Mouse (Mus musculus): ENCODE results near the gene Zfp791. TPM values are rescaled to one million over a fixed set of nuclear protein-coding genes. Genes with fewer than 3 reads are reported as not detected.
"Not testable (repeated sequence)": the region's sequence is repeated elsewhere in the genome, so short reads cannot be mapped to it uniquely, and the experiment has no call there.

Zfp791 gene
- polyA plus RNA-seq, 1 experiment from 2014 or later = 0.81 TPM

DNA sequence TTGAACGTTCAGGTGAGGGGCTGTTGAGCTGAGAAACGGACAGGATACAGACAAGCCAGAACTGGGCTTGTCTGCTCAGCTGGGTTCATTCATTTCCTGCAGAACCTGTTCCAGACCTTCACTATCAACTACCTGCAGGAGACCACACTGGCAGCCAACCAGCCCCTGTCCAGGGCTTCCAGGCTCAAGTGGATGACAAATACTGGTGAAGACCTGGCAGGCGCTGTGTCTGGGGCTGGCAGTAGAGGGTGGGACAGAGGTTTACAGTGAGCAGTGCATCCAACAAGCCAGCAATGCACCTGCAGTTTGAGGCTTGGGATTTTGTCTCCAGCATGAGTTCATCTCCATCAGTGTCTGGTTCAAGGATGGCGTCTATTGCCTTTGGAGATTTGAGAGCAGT, 26.0 kb downstream of the Zfp791 start:
- Histone ChIP-seq H3K36me3 (peaks cover 69% of the 10 kb centered on the region), H3K27me3 (ENCODE audit: insufficient read depth, poor library complexity, severe bottlenecking) (no peaks in the 10 kb centered on the region), H3K27ac (no peak overlapping the region), H3K4me3 (no peak overlapping the region), H3K9me3 (0 out of 2 replicates have a peak, but pooled peaks cover 4% of the 10 kb centered on the region), H3K4me1 (replicated peaks) (no peaks in the 10 kb centered on the region)
- 92% methylated on average over 4 of the region's 4 CpGs for WGBS
- DNase-seq (ENCODE audit: low spot score) = no peak

DNA sequence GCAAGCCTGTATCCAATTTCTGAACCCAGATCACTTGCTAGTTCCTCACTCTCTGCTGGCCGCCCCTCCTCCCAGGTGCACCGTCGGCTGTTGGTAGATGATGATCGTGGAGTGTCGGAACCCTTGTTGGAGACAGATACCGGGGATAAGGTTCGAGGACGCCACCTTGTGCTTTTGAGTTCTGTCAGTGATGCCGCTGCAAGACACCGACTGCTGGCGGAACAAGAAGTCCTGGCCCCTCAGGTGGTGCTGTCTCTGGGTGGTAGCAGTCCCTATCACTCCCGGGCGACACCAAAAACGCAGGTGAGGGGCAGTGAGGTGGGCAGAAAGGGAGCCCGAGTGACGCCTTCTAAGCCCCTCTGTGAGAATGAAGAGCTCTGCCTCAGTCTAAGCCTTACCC, 26.7 kb downstream of the Zfp791 start:
- WGBS = 94% methylated on average over 16 of the region's 16 CpGs
- Histone ChIP-seq H3K4me1 (replicated peaks) (peaks cover 2% of the 10 kb centered on the region; the same call in 1 of the 2 replicates), H3K4me3 (no peak overlapping the region), H3K36me3 (peaks cover 73% of the 10 kb centered on the region), H3K27me3 (ENCODE audit: insufficient read depth, poor library complexity, severe bottlenecking) (no peaks in the 10 kb centered on the region), H3K27ac (no peak overlapping the region), H3K9me3 (no peaks in the 10 kb centered on the region)
- DNase-seq (ENCODE audit: low spot score) = no peak

DNA sequence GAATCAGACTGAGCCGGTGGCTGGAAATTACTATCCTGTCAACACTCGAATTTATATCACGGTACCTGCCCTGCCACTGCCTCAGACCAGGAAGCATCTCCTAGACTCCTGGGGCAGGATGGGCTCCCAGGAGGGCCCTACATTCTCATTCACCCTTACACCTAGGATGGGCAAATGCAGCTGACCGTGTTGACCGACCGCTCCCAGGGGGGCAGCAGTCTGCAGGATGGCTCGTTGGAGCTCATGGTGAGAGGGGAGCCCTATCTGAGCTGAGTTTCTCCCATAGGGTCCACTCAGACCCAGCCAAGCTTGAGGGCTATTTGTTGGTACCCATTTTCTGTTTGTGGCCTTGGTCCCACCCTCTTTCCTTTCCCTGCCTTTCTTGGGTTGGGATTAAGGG, 27.3 kb downstream of the Zfp791 start:
- 94% methylated on average over 7 of the region's 7 CpGs for WGBS
- H3K4me3 ChIP-seq = no peak overlapping the region
- H3K4me1 ChIP-seq (replicated peaks) = peaks cover 2% of the 10 kb centered on the region; the same call in 1 of the 2 replicates
- H3K36me3 ChIP-seq = peaks cover 78% of the 10 kb centered on the region
- DNase-seq (ENCODE audit: low spot score) = no peak
- H3K27ac ChIP-seq = no peak overlapping the region
- H3K9me3 ChIP-seq = no peaks in the 10 kb centered on the region
- H3K27me3 ChIP-seq (ENCODE audit: insufficient read depth, poor library complexity, severe bottlenecking) = no peaks in the 10 kb centered on the region

DNA sequence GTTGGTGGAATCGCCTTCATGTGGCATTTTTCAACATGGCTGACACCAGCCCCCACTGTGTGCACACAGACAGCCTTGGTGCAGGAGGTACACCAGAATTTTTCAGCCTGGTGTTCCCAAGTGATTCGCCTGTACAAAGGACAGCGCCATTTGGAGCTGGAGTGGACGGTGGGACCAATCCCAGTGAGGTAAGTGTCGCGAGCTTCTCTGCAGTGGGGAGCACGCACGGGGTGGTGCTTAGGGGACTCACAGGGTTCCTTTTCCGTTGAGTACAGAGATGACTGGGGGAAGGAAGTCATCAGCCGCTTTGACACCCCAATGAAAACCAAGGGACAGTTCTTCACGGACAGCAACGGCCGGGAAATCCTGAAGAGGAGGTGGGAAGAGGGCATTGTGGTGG, 27.8 kb downstream of the Zfp791 start:
- Histone ChIP-seq H3K4me3 (no peak overlapping the region), H3K27me3 (ENCODE audit: insufficient read depth, poor library complexity, severe bottlenecking) (no peaks in the 10 kb centered on the region), H3K27ac (no peak overlapping the region), H3K4me1 (replicated peaks) (peaks cover 2% of the 10 kb centered on the region; the same call in 1 of the 2 replicates), H3K9me3 (no peaks in the 10 kb centered on the region), H3K36me3 (peaks cover 78% of the 10 kb centered on the region)
- DNase-seq (ENCODE audit: low spot score) = no peak
- 91% methylated on average over 13 of the region's 13 CpGs for WGBS

DNA sequence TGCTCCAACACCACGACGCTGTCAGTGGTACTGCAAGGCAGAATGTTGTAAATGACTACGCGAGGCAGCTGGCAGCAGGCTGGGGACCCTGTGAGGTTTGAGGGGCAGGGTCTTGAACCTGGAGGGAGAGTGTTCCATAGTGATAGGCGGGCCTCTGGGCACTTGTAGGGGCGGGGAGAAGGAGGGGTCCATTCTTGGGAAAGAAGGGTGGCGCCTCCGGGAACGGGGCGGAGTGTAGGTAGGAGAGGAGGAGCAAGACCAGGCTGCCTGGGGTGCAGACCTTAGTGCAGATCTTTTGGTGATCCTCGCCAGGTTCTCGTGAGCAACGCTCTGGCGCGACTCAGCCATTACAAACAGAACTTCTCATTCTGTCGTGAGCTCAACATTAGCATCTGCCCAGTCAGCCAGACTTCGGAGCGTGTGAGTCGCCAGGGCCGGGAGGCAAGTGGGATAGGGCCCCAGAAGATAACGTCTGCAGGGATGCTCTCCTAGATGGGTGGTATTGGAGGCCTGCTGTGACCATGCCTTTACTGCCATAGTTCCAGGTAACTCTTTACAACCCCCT, 31.3 kb downstream of the Zfp791 start:
- Histone ChIP-seq H3K27ac (no peak overlapping the region), H3K9me3 (no peaks in the 10 kb centered on the region), H3K4me1 (replicated peaks) (peaks cover 2% of the 10 kb centered on the region; the same call in 1 of the 2 replicates), H3K4me3 (no peak overlapping the region), H3K36me3 (peaks cover 80% of the 10 kb centered on the region), H3K27me3 (ENCODE audit: insufficient read depth, poor library complexity, severe bottlenecking) (no peaks in the 10 kb centered on the region)
- DNase-seq (ENCODE audit: low spot score) = no peak
- WGBS = 30% methylated on average over 21 of the region's 21 CpGs

DNA sequence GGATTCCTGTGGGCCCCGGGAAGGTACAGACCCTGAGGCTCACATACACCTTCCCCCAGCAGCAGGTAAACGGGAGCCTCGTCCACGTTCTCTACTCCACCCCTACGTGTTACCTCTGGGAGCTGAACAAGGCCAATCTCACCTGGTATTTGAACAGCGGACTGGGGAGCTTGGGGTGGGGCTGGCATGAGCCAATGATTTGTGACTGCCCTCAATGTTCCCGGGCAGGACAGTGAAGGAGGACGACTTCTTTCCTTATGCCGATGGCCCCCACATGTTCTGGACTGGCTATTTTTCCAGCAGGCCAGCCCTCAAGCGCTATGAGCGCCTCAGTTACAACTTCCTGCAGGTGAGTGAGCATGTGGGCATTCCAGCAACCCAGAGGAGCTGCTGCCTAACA, 32.0 kb downstream of the Zfp791 start:
- peaks cover 77% of the 10 kb centered on the region for H3K36me3 ChIP-seq
- H3K4me3 ChIP-seq = no peak overlapping the region
- H3K27ac ChIP-seq = no peak overlapping the region
- no peaks in the 10 kb centered on the region for H3K9me3 ChIP-seq
- peaks cover 2% of the 10 kb centered on the region; the same call in 1 of the 2 replicates for H3K4me1 ChIP-seq (replicated peaks)
- 92% methylated on average over 11 of the region's 11 CpGs for WGBS
- no peaks in the 10 kb centered on the region for H3K27me3 ChIP-seq (ENCODE audit: insufficient read depth, poor library complexity, severe bottlenecking)
- no peak for DNase-seq (ENCODE audit: low spot score)

DNA sequence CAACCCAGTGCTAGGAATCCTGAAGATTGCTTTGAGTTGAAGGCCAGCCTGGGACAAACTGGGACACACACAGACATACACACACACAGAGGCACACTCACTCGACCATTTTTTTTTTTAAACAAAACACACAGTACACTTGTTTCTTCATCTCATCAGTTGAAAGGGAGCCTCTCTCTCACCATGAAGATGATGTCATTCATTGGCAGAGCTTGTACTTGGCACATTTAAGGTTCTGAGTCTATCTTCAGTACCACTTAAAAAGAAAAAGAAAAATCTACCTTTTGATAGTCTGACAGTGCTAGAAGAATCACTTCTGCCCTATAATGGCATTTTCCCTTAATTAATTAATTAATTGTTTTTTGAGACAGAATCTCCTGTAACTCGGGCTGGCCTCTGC, 34.1 kb downstream of the Zfp791 start:
- H3K4me3 ChIP-seq = no peak overlapping the region
- H3K27me3 ChIP-seq (ENCODE audit: insufficient read depth, poor library complexity, severe bottlenecking) = no peaks in the 10 kb centered on the region
- 80% methylated on average over 2 of the region's 2 CpGs for WGBS
- no peak overlapping the region for H3K27ac ChIP-seq
- H3K9me3 ChIP-seq = no peaks in the 10 kb centered on the region
- no peak for DNase-seq (ENCODE audit: low spot score)
- peaks cover 11% of the 10 kb centered on the region for H3K4me1 ChIP-seq (replicated peaks)
- H3K36me3 ChIP-seq = peaks cover 67% of the 10 kb centered on the region

DNA sequence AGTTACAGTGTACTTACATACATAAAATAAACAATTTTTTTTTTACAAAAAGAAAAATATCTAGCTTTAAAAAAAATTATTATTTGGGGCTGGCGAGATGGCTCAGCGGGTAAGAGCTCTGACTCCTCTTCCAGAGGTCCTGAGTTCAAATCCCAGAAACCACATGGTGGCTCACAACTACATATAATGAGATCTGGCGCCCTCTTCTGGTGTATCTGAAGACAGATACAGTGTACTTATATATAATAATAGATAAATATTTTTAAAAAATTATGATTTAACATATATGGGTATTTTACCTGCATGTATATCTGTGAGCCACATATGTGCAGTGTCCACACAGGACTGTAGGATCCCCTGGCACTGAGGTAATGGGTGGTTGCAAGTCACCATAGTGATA, 36.7 kb downstream of the Zfp791 start:
- Histone ChIP-seq H3K9me3 (no peaks in the 10 kb centered on the region), H3K27ac (no peak overlapping the region), H3K4me1 (replicated peaks) (peaks cover 32% of the 10 kb centered on the region), H3K4me3 (no peak overlapping the region), H3K27me3 (ENCODE audit: insufficient read depth, poor library complexity, severe bottlenecking) (no peaks in the 10 kb centered on the region), H3K36me3 (peaks cover 50% of the 10 kb centered on the region)
- no peak for DNase-seq (ENCODE audit: low spot score)
- 74% methylated on average over 3 of the region's 3 CpGs for WGBS

DNA sequence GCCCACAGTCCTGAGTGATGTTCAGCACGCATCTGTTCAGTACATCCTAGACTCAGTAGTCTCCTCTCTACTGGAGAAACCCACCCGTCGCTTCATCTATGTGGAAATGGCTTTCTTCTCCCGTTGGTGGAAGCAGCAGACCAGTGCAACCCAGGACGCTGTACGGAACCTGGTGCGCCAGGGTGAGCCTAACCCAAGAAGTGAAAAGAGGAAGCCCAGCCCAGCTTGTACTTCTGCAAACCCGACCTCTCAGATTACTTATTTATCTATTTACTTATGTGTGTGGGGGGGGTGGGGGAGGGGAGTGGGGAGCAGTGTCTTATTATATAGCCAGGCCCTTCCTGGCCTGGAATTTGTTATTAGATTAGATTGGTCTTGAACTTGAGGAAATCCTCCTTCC, 38.3 kb downstream of the Zfp791 start:
- DNase-seq (ENCODE audit: low spot score) = no peak
- 91% methylated on average over 8 of the region's 8 CpGs for WGBS
- peaks cover 44% of the 10 kb centered on the region for H3K36me3 ChIP-seq

DNA sequence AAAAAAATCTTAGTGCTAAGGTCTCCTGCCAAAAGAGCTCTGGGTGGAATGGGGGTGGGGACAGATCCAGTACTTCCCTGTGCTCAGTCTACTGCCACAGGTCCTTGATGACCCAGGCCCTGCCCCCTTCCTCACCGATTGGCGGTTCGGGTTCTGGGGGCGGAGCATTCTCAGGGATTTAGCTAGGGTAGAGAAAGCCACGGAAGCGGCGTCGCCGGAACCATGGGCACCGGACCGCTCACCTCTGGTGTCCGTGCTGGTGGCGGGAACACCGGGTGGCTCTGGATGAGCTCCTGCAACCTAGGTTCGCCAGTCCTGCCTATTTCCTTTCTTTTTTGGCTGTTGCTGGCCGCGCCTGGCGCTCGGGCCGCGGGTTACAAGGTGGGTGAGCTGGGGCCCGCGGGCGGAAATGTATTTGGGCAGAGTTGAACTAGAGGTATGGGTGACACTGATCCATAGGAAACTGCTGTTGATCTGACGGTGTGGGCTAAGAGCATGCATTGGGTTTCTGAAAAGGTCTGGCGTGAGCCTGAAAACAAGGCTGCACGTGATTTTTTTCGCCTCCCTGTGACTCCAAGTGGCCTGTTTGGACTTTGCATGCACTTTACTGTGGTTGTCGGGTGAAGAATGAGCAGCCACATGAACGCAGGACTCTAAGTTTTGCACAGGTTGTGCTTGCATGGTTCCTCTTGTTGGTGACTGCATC, 39.6 kb downstream of the Zfp791 start, which contains the start of gene Man2b1:
Man2b1 (plus strand) TSS at position 163 of the 706 bp plus-strand sequence.
- Histone ChIP-seq H3K4me3 (peak within 1 kb of the TSS; percentile 70), H3K36me3 (peaks cover 46% of the 10 kb centered on the region), H3K9me3 (no peaks in the 10 kb centered on the region), H3K4me1 (replicated peaks) (peaks cover 45% of the 10 kb centered on the region), H3K27ac (peak within 1 kb of the TSS; percentile 83), H3K27me3 (ENCODE audit: insufficient read depth, poor library complexity, severe bottlenecking) (no peaks in the 10 kb centered on the region)
- DNase-seq (ENCODE audit: low spot score) = peak; percentile 75
- 2% methylated on average over 30 of the region's 30 CpGs for WGBS

More for the DNA sequence above, 38.3 kb downstream of the Zfp791 start:
- H3K27ac ChIP-seq = no peak overlapping the region
- H3K4me3 ChIP-seq = no peak overlapping the region
- peaks cover 40% of the 10 kb centered on the region for H3K4me1 ChIP-seq (replicated peaks)
- H3K27me3 ChIP-seq (ENCODE audit: insufficient read depth, poor library complexity, severe bottlenecking) = no peaks in the 10 kb centered on the region
- no peaks in the 10 kb centered on the region for H3K9me3 ChIP-seq

DNA sequence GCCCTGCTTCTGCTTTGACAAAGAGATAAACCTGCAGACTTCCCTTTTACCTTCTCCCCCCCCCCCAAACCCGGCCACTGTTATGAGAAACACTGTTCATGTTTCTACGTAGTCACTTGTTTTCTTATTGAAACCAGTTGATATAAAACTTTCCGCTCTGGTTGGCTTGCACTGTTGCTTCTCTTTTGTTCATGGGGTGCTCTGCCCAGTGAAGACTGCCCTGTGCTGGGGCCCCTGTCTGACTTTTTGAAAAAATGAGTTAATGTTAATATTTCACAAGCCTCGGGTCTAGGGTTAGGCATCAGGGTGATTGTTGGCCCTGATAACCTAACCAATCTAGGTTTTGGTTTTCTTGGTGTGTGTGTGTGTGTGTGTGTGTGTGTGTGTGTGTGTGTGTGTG, 40.7 kb downstream of the Zfp791 start:
- not testable (repeated sequence) for H3K4me3 ChIP-seq; H3K27me3 ChIP-seq (ENCODE audit: insufficient read depth, poor library complexity, severe bottlenecking); H3K9me3 ChIP-seq; H3K27ac ChIP-seq; DNase-seq (ENCODE audit: low spot score)
- WGBS = 93% methylated on average over 4 of the region's 4 CpGs
- Histone ChIP-seq H3K36me3 (peaks cover 43% of the 10 kb centered on the region), H3K4me1 (replicated peaks) (peaks cover 45% of the 10 kb centered on the region)

DNA sequence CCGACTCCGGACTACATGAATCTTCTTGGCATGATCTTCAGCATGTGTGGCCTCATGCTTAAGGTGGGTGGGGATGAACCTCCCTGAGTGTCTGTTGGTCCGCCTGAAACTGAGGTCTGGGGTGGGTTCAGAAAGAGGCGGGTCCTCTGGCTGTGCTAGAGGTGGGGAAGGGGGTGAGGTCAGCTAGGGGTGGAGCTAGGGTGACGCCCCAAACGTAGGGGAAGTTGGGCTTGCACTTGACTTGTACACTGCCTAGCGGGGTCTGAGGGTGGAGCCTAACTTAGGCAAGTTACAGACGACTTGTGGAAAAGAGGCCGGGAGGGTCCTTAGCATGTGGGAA, 41.7 kb downstream of the Zfp791 start, which contains the start of gene Wdr83:
Wdr83 (minus strand) TSS at position 91 of the 340 bp plus-strand sequence.
- H3K9me3 ChIP-seq = no peaks in the 10 kb centered on the region
- H3K27me3 ChIP-seq (ENCODE audit: insufficient read depth, poor library complexity, severe bottlenecking) = no peaks in the 10 kb centered on the region
- peak; percentile 53 for DNase-seq (ENCODE audit: low spot score)
- WGBS = 3% methylated on average over 9 of the region's 9 CpGs
- H3K36me3 ChIP-seq = peaks cover 42% of the 10 kb centered on the region
- peak within 1 kb of the TSS; percentile 98 for H3K4me3 ChIP-seq
- H3K27ac ChIP-seq = peak within 1 kb of the TSS; percentile 89
- peaks cover 45% of the 10 kb centered on the region for H3K4me1 ChIP-seq (replicated peaks)

DNA sequence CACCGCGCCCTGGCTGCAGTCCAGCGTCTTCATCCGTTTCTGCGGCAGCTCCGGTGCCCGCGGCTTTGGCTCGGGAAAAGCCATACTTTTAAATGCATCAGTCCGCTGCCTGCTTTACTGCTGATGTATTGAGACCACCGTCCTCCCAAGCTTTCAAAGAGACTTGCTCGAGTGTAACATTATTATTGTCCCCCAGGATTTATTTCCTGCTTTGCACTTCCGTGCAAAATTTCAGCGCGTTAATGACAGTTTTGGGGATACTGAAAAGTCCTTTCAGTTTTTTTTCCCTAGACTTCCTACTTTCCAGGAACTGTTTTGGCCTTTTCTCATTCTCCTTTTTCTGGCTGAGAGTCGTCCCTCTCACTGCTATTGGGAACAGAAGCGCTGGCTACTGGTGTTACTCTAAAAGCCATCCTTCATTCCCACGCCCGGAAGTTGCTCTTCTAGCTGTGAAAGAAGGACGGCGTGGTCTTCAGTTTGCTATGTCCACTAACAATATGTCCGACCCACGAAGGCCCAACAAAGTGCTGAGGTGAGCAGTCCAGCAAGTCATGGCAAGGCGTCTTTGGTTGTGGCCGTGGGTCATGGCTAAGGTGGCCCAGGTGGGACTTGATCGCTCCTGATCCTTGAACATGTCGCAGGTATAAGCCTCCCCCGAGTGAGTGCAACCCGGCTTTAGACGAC, 42.2 kb downstream of the Zfp791 start, which contains the start of gene Wdr83os:
Wdr83os (plus strand) TSS at position 209 of the 684 bp plus-strand sequence.
- WGBS = under 1% methylated on average over 30 of the region's 30 CpGs
- Histone ChIP-seq H3K4me3 (peak within 1 kb of the TSS; percentile 98), H3K27me3 (ENCODE audit: insufficient read depth, poor library complexity, severe bottlenecking) (no peaks in the 10 kb centered on the region), H3K4me1 (replicated peaks) (peaks cover 45% of the 10 kb centered on the region), H3K9me3 (no peaks in the 10 kb centered on the region), H3K36me3 (peaks cover 44% of the 10 kb centered on the region), H3K27ac (peak within 1 kb of the TSS; percentile 89)
- peak; percentile 70 for DNase-seq (ENCODE audit: low spot score)
